Mouse (Mus musculus) liver, adult (tissue): ENCODE measurements around the gene Nup85.

Experiments
- GATA4 ChIP-seq: IDR thresholded peaks from 2 replicates; pipeline ENCODE4 v1.6.1; 2014; ENCODE audit warnings: mild to moderate bottlenecking, low read length; ENCODE audit not compliant: insufficient replicate concordance

Nup85 gene

DNA sequence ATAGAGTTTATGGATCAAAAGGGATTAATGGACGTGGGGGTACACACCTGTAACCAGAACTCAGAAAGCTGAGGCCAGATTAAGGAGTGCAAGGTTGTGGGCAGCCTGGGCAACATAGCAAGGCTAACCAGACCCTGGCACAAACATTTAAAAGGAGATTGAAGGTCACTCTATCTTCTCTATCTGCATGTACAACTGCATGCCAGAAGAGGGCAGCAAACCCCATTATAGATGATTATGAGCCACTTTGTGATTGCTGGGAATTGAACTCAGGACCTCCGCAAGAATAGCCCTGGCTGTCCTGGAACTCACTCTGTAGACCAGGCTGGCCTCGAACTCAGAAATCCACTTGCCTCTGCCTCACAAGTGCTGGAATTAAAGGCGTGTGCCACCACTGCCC, 11.5 kb upstream of the Nup85 start:
- TF ChIP-seq GATA4 = no peak

- no peak for TF ChIP-seq GATA4
These were observed 8.5 kb upstream of the Nup85 start for GRCm38 (mm10) chr11:115555717-115556116.

- no peak for TF ChIP-seq GATA4
These were observed 828 bp upstream of the Nup85 start for GRCm38 (mm10) chr11:115563406-115563805.

DNA sequence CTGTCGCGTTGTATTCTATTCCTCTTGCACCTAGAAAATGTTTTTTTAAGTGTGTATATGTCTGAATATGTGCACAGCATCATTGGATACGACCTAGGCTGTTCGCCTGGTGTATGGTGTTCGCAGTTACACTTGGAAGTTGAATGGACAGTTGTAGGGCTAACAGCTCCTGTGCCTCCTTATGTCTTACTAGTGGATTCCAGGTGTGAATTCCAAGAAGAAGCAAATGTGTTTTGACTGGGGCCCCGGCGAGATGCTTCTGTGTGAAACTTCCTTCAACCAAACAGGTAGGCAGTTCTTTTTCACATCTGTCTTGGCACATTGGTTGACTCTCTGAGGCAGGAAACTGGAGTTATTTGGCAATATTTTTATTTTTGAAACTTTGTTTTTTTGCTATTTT, 727 bp downstream of the Nup85 start:
- no peak for TF ChIP-seq GATA4

DNA sequence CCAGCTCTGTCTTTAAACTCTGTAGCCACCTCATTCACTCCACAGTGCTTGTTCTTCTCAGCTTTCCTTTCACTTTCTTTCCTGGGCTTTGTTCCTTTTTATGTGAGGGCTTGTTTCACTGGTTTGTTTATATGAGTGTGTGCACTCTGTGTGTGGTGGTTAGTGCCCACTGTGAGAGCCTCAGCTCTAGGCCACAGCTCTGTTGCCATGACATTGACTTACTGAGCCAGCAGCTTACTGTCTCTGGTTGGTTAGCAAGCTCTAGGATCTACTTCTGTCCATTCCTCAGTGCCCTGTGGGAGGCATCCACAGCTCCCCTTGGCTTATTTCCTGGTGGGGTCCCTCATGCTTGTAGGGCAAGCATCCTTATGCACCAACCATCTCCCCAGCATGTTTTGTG, 14.8 kb downstream of the Nup85 start:
- TF ChIP-seq GATA4 = no peak

- no peak for TF ChIP-seq GATA4
These were observed 18.8 kb downstream of the Nup85 start for GRCm38 (mm10) chr11:115582913-115583606.

GRCm38 (mm10) chr11:115584376-115585073, 20.3 kb downstream of the Nup85 start:
- TF ChIP-seq GATA4 = no peak

DNA sequence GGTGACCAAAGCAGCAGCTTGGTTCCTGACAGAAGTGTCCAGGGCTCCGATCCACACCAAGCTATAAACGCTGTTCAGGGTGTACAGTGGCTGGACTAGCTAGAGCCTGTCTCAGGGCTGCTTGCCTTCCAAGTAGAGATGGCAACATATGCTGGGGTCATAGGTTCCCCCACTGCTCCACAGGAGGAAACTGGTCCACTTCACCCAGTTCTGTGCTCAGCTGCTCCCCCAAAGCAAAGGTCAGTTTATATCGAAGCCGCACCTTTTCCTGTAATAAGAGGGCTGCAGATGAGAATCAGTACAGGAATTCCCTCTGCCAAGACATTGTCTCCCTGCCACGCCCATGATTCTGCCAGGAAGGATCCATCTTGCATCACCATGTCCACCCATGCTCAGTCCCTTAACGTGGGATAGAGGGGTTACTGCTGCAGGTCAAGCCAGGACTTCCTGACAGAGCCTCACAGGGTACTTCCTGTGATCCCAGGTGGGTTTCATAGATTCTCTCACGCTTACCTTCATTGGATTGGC, 21.4 kb downstream of the Nup85 start:
- TF ChIP-seq GATA4 = no peak

DNA sequence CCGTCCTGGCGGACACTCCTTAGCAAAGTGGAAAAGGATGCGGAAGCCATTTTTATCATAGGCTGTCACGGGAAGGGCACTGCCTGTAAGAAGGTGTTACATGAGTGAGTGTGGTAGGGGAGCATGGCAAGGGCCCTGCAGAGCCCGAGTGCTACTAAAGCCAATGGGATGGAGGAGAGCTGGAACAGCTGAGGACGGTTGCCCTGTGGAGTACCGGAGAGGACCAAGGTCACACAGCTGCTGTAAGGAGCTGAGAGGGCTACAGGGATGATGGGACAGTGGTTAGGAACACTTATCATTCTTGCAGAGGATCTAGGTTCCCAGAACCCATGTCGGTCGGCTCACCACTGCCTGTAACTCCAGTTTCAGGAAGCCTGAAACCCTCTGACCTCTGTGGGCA, 22.2 kb downstream of the Nup85 start:
- no peak for TF ChIP-seq GATA4

DNA sequence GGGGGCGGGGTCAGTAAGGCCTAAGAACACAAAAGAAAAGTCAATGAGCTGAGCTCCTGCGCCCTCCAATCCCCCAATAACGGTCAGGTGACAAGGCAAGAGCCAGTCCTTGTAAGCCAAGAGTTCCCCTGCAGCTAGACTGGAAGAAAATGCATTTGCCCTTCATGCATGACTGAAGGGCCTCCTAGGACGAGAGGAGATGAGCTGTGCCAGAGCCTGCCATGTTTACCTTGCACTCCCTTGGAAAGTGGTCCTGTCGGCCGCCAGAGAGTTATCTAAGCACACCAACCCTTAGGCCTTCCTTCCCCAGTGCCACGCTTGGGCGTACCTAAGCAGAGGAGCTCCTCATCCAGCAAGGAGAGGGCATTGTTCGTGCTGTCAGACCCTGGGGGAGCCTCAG, 23.8 kb downstream of the Nup85 start:
- no peak for TF ChIP-seq GATA4

- no peak for TF ChIP-seq GATA4
These were observed 26.4 kb downstream of the Nup85 start for GRCm38 (mm10) chr11:115590526-115591075.

DNA sequence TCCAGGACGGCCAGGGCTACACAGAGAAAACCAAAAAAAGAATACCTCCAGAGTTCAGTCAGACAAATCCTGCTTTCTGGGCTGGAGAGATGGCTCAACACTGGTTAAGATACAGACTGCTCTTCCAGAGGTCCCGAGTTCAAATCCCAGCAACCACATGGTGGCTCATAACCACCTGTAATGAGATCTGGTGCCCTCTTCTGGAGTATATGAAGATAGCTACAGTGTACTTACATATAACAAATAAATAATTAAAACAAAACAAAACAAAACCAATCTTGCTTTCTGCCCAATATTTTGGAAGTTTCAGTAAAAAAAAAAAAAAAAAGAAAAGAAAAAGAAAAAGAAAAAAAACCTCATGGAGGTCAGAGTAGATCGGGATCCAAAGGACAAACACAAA, 31.0 kb downstream of the Nup85 start:
- TF ChIP-seq GATA4 = no peak

GRCm38 (mm10) chr11:115598309-115598708, 34.1 kb downstream of the Nup85 start:
- no peak for TF ChIP-seq GATA4

- no peak for TF ChIP-seq GATA4
These were observed 35.5 kb downstream of the Nup85 start for GRCm38 (mm10) chr11:115599722-115600121.

GRCm38 (mm10) chr11:115600743-115601142, 36.5 kb downstream of the Nup85 start:
- no peak for TF ChIP-seq GATA4

GRCm38 (mm10) chr11:115601174-115601573, 36.9 kb downstream of the Nup85 start:
- TF ChIP-seq GATA4 = no peak
